Mouse (Mus musculus) frontal cortex, postnatal 36 days (tissue): ENCODE data around the gene Zfp995.
"Not testable (repeated sequence)": the region's sequence is repeated elsewhere in the genome, so short reads cannot be mapped to it uniquely, and the experiment has no call there.

Experiments used
- DNase-seq, 2 experiments: peaks; one replicate each; pipeline ENCODE4 v3.0.0; 2022; ENCODE audit warnings: low spot score in 2 of 2

Gene Zfp995

DNA sequence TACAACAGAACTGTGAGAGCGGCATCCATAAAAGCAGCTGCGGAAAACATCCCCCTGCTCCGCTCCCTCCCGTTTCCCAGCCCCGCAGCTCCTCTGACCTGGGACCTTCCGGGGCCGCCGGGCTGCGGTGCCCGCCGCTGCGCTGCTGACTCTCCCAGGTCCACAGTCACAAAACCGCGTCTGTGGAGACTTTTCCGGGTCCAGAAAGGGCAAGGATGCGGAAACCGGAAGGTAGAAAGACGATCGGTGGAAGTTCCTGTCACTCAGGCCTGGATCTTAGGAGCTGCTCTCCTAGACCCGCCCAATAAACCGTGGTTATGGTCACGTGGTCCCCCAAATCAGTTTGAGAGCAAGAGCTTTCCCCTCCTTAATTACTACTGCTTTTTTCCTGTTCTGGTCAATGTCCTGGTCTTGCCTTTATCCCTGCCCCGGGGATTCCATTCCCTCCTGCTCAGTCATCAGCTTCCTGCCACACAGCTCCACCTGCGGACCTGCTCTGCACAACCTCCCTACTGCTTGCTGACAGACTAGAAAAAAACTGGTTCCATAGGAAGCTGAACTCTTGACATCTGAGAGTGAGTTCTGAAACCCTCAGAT lies at the start of gene Zfp995:
Gene Zfp995, minus strand, starts transcription at position 471 of the 597 bp plus-strand sequence.
- peak; percentile 53 to 71 for DNase-seq

GRCm38 (mm10) chr17:21909039-21909438 lies 687 bp downstream of the Zfp995 start:
- no peak for DNase-seq

DNA sequence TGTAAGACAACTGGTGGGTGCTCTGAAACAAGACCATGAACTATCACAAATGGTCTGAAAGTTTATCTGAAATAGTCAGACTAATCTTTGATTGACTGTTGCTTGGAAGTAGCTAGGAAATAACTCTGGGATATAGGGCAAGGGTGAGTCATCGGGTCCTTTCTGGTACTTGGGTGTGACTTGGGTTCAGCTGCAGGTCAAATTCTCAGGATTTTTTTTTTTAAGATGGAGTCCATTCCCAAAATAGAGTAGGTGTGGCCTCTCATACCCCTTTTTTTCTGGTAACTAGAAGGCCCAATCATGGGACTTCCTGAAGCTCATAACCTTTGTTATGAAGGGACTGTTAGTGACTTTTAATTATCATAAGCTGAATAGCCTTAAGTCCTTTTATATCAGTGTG lies 38.5 kb downstream of the Zfp995 start:
- DNase-seq = no peak

DNA sequence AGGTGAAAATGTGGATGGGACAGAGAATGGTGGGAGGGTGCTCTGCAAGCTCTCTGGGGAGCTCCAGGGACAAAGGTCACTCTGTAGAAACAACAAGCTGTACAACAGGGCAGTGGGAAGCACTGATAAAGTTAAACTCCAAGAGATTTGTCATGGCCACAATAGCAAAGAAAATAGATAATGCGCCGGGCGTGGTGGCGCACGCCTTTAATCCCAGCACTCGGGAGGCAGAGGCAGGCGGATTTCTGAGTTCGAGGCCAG lies 63.5 kb downstream of the Zfp995 start:
- DNase-seq = not testable (repeated sequence)

GRCm38 (mm10) chr17:21845545-21846321 lies 64.0 kb downstream of the Zfp995 start, which contains the start of gene Zfp820:
TSS of gene Zfp820 (minus strand) at chr17:21845772.
- peak; percentile 31 to 55 for DNase-seq

GRCm38 (mm10) chr17:21838510-21838909 lies 71.2 kb downstream of the Zfp995 start:
- no peak for DNase-seq
